Mouse (Mus musculus): ENCODE results near the gene Armc12. TPM values are rescaled to one million over a fixed set of nuclear protein-coding genes. Genes with fewer than 3 reads are reported as not detected.

Armc12 gene
- polyA plus RNA-seq, 1 experiment from 2014 or later = not detected

DNA sequence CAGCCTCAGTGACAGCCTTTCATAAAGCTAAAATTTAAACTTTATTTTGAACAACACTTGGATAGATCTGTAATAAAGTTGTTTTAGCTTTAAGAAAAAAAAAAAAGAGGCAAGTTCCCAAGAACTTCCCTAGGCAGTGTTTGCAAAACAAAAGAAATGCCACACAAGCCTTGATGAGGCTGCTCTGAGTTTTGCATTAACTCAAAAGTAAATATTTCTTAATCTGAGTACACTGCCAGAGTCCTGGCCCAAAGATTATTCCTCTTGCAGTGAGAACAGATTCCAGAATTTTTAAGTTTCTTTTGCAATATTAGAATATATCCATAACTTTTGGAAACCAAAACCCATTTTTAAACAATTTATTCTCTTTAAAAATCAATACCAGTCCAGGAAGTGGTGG lies 34.6 kb downstream of the Armc12 start:
- no peaks in the 10 kb centered on the region for H3K36me3 ChIP-seq (ENCODE audit: control insufficient read depth, insufficient read depth, low read length)
- no peak overlapping the region for H3K4me3 ChIP-seq (ENCODE audit: low read length)
- H3K27me3 ChIP-seq (replicated peaks; ENCODE audit: control insufficient read depth, insufficient read depth, low read length) = no peaks in the 10 kb centered on the region
- H3K4me1 ChIP-seq (ENCODE audit: control insufficient read depth, insufficient read depth, low read depth, low read length) = no peaks in the 10 kb centered on the region
- no peak overlapping the region for H3K27ac ChIP-seq (ENCODE audit: low read depth, low read length)
- no peaks in the 10 kb centered on the region for H3K9me3 ChIP-seq (ENCODE audit: control insufficient read depth, low read length)
- H3K4me2 ChIP-seq (ENCODE audit: low read length) = no peak overlapping the region
- no peak overlapping the region for H3K9ac ChIP-seq (ENCODE audit: low read depth, low read length)
- no peak for ATAC-seq

DNA sequence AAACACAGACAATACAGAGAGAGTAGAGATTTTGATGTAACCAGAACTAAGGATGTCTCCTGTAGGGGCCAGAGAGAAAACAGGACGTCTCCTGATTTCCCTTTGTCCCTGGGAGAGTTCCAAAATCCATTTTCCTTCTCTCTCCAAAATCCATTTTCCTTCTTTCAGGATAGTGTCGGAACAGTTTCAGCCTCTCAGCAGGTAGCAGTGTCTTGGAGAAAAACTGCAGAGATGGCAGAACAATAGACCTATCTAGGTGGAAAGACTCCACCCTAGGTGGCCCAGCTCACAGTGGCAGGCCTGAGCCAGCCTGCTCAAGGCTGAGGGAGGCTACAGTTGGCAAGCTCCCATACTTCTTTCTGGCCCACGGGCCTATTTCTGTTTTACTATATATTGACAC lies 36.9 kb downstream of the Armc12 start:
- no peaks in the 10 kb centered on the region for H3K4me1 ChIP-seq (ENCODE audit: control insufficient read depth, insufficient read depth, low read depth, low read length)
- no peak overlapping the region for H3K4me3 ChIP-seq (ENCODE audit: low read length)
- H3K36me3 ChIP-seq (ENCODE audit: control insufficient read depth, insufficient read depth, low read length) = no peaks in the 10 kb centered on the region
- no peak overlapping the region for H3K9ac ChIP-seq (ENCODE audit: low read depth, low read length)
- H3K27ac ChIP-seq (ENCODE audit: low read depth, low read length) = no peak overlapping the region
- 27% methylated on average over 3 of the region's 3 CpGs for WGBS
- H3K9me3 ChIP-seq (ENCODE audit: control insufficient read depth, low read length) = no peaks in the 10 kb centered on the region
- no peaks in the 10 kb centered on the region; the same call in 1 of the 2 replicates for H3K27me3 ChIP-seq (replicated peaks; ENCODE audit: control insufficient read depth, insufficient read depth, low read length)
- ATAC-seq = no peak
- no peak overlapping the region for H3K4me2 ChIP-seq (ENCODE audit: low read length)

DNA sequence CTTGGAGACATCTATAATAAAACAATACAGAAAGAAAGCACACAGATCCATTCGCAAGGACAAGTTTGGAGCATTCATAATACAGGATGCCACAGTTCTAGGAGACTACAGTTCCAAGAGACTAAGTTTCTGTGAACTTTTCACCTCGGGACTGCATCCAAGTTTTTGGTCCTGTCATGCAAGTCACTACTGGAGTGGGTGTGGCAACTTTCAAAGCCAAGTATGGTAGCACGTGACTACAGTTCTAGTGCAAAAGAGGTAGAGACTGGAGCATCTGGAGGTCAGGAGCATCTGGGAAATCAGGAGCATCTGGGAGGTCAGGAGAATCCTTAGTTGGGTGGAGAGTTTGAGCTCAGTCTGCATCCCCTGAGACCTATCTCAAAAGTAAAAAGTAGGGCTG lies 41.3 kb downstream of the Armc12 start:
- H3K4me3 ChIP-seq (ENCODE audit: low read length) = no peak overlapping the region
- H3K9ac ChIP-seq (ENCODE audit: low read depth, low read length) = no peak overlapping the region
- H3K27me3 ChIP-seq (replicated peaks; ENCODE audit: control insufficient read depth, insufficient read depth, low read length) = no peaks in the 10 kb centered on the region; the same call in 1 of the 2 replicates
- no peaks in the 10 kb centered on the region for H3K9me3 ChIP-seq (ENCODE audit: control insufficient read depth, low read length)
- H3K4me1 ChIP-seq (ENCODE audit: control insufficient read depth, insufficient read depth, low read depth, low read length) = no peaks in the 10 kb centered on the region
- H3K36me3 ChIP-seq (ENCODE audit: control insufficient read depth, insufficient read depth, low read length) = no peaks in the 10 kb centered on the region
- no peak overlapping the region for H3K27ac ChIP-seq (ENCODE audit: low read depth, low read length)
- no peak for ATAC-seq
- 79% methylated on average over 3 of the region's 3 CpGs for WGBS
- no peak overlapping the region for H3K4me2 ChIP-seq (ENCODE audit: low read length)

DNA sequence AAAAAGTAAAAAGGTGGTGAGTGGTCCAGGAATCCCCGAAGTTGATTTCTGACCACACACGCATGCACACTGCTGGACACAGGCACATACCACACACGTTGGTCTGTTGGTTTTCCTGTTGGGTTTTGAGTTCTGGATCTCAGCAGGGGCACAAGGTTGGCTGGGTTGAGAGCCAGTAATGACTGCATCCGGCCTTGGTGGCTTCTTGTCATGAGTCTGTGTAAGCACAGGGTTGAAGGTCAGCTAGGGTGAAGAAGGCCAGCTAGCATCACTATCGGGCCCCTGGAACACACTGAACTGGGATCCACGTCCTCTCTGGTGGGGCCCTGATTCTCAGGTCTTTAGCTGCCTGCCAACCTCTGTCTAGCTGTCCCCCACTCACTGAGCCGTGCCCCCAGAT lies 41.9 kb downstream of the Armc12 start:
- Histone ChIP-seq H3K27me3 (replicated peaks; ENCODE audit: control insufficient read depth, insufficient read depth, low read length) (no peaks in the 10 kb centered on the region; the same call in 1 of the 2 replicates), H3K9me3 (ENCODE audit: control insufficient read depth, low read length) (no peaks in the 10 kb centered on the region), H3K4me2 (ENCODE audit: low read length) (no peak overlapping the region), H3K27ac (ENCODE audit: low read depth, low read length) (no peak overlapping the region), H3K4me3 (ENCODE audit: low read length) (no peak overlapping the region), H3K9ac (ENCODE audit: low read depth, low read length) (no peak overlapping the region), H3K36me3 (ENCODE audit: control insufficient read depth, insufficient read depth, low read length) (no peaks in the 10 kb centered on the region), H3K4me1 (ENCODE audit: control insufficient read depth, insufficient read depth, low read depth, low read length) (peaks cover 4% of the 10 kb centered on the region; the same call in 1 of the 2 replicates)
- 84% methylated on average over 7 of the region's 7 CpGs for WGBS
- no peak for ATAC-seq

DNA sequence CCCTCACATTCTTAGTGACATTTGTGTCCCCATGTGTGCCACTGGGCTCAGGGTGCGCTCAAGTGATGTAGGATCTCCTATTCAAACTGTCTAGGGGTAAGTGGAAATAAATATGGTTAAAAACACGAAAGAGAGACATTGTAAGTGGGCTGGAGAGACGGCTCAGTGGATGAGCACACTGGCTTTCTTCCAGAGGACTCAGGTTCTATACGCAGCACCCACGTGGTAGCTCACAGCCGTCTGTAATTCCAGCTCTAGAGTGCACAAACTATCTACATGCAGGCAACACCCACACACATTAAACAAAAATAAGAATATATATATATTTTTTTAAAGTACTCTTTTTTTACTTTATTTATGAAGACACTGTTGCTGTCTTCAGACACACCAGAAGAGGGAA lies 42.3 kb downstream of the Armc12 start:
- no peak for ATAC-seq
- Histone ChIP-seq H3K27ac (ENCODE audit: low read depth, low read length) (no peak overlapping the region), H3K27me3 (replicated peaks; ENCODE audit: control insufficient read depth, insufficient read depth, low read length) (no peaks in the 10 kb centered on the region; the same call in 1 of the 2 replicates), H3K9ac (ENCODE audit: low read depth, low read length) (no peak overlapping the region), H3K9me3 (ENCODE audit: control insufficient read depth, low read length) (no peaks in the 10 kb centered on the region), H3K4me3 (ENCODE audit: low read length) (no peak overlapping the region), H3K4me1 (ENCODE audit: control insufficient read depth, insufficient read depth, low read depth, low read length) (peaks cover 4% of the 10 kb centered on the region; the same call in 1 of the 2 replicates), H3K36me3 (ENCODE audit: control insufficient read depth, insufficient read depth, low read length) (no peaks in the 10 kb centered on the region), H3K4me2 (ENCODE audit: low read length) (no peak overlapping the region)
- WGBS = 86% methylated on average over 6 of the region's 6 CpGs

DNA sequence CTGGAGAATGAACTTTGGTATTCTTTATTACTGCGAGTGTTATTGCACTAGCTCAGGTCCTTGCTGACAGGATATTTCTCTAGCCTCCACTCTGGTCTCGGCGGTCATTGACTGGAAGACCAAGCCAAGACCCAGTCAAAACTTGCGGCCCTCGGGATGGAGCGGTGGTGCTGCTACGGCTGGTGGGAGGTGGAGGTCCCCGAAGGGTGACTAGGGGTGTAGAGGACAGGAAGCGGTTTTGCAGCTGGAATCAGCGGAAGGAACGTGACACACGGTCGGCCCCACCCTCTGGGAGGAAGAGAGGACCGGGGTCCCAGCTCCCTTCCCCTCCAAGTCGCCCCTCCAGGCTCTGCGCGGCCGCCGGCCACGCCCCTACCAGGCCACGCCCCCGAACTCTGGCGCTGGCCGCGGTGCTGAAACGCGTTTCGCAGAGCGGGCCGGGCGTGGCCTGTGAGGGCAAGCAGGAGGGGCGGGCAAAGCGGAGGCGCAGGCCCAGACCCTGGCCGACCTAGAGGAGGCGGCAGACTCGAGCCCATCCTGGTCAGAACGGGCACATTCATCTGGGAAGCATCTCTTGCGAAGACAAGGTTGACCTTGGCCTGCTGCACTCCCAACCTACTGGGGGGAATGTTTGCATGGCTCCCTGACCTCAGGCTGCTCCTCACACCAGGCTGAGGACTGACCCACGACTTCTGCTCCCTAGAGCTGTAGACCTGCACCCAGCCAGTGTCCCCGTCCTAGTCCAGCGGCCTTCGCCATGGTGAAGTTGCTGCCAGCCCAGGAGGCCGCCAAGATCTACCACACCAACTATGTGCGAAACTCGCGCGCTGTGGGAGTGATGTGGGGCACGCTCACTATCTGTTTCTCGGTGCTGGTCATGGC lies 44.9 kb downstream of the Armc12 start, which contains the start of gene Lhfpl5:
Gene Lhfpl5 (plus strand): TSS at position 398 of the 882 bp plus-strand sequence.
- peak within 1 kb of the TSS; percentile 33 for H3K4me3 ChIP-seq (ENCODE audit: low read length)
- peaks cover 4% of the 10 kb centered on the region; the same call in 1 of the 2 replicates for H3K4me1 ChIP-seq (ENCODE audit: control insufficient read depth, insufficient read depth, low read depth, low read length)
- H3K36me3 ChIP-seq (ENCODE audit: control insufficient read depth, insufficient read depth, low read length) = no peaks in the 10 kb centered on the region
- whole genome bisulfite sequencing = 17% methylated on average over 47 of the region's 50 CpGs
- H3K9ac ChIP-seq (ENCODE audit: low read depth, low read length) = peak within 1 kb of the TSS; percentile 47
- no peaks in the 10 kb centered on the region for H3K9me3 ChIP-seq (ENCODE audit: control insufficient read depth, low read length)
- no peak within 1 kb of the TSS for H3K27ac ChIP-seq (ENCODE audit: low read depth, low read length)
- H3K4me2 ChIP-seq (ENCODE audit: low read length) = peak within 1 kb of the TSS; percentile 57
- peak; percentile 80 for ATAC-seq
- H3K27me3 ChIP-seq (replicated peaks; ENCODE audit: control insufficient read depth, insufficient read depth, low read length) = no peaks in the 10 kb centered on the region; the same call in 1 of the 2 replicates

DNA sequence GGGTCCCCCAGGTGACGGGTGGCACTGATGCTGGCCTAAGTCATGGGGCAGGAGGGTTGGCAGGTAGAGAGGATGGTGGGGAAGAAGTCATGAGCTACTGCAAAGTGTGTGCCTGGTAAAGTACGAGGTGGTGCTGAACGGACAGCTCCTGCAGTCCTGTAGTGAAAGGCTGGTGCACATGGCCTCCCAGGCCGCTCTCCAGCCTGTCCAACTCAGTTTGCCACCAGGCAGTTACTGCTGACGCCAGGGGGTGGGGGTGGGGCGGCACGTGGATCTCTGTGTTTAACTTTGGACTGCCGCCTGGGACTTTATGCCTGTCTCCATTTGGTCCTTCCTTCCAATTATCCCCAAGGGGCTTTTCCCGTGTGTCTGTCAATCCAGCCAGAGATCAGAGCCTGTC lies 49.8 kb downstream of the Armc12 start:
- H3K9ac ChIP-seq (ENCODE audit: low read depth, low read length) = no peak overlapping the region
- H3K27ac ChIP-seq (ENCODE audit: low read depth, low read length) = no peak overlapping the region
- no peaks in the 10 kb centered on the region for H3K9me3 ChIP-seq (ENCODE audit: control insufficient read depth, low read length)
- H3K36me3 ChIP-seq (ENCODE audit: control insufficient read depth, insufficient read depth, low read length) = no peaks in the 10 kb centered on the region
- WGBS = 5% methylated on average over 9 of the region's 9 CpGs
- no peak overlapping the region for H3K4me2 ChIP-seq (ENCODE audit: low read length)
- peaks cover 4% of the 10 kb centered on the region; the same call in 1 of the 2 replicates for H3K4me1 ChIP-seq (ENCODE audit: control insufficient read depth, insufficient read depth, low read depth, low read length)
- no peaks in the 10 kb centered on the region for H3K27me3 ChIP-seq (replicated peaks; ENCODE audit: control insufficient read depth, insufficient read depth, low read length)
- ATAC-seq = no peak
- no peak overlapping the region for H3K4me3 ChIP-seq (ENCODE audit: low read length)

DNA sequence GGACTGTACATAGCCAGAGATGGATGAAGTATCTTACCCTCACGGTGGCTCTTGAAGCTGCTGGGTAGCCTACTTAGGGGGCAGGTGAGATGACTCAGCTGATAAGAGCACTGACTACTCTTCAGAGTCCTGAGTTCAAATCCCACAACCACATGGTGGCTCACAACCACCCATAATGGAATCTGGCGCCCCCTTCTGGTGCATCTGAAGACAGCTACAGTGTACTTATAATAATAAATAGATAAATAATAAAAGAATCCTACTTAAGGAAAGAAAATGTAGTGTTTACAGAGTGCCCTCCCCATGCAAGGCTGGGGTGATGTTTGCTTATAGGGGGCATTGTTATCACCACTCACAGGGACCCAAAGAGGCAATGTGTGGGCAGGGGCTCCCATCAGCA lies 50.5 kb downstream of the Armc12 start:
- no peak for ATAC-seq
- H3K27me3 ChIP-seq (replicated peaks; ENCODE audit: control insufficient read depth, insufficient read depth, low read length) = no peaks in the 10 kb centered on the region
- H3K9me3 ChIP-seq (ENCODE audit: control insufficient read depth, low read length) = no peaks in the 10 kb centered on the region
- H3K4me2 ChIP-seq (ENCODE audit: low read length) = no peak overlapping the region
- H3K27ac ChIP-seq (ENCODE audit: low read depth, low read length) = no peak overlapping the region
- H3K4me3 ChIP-seq (ENCODE audit: low read length) = no peak overlapping the region
- peaks cover 4% of the 10 kb centered on the region; the same call in 1 of the 2 replicates for H3K4me1 ChIP-seq (ENCODE audit: control insufficient read depth, insufficient read depth, low read depth, low read length)
- H3K36me3 ChIP-seq (ENCODE audit: control insufficient read depth, insufficient read depth, low read length) = no peaks in the 10 kb centered on the region
- H3K9ac ChIP-seq (ENCODE audit: low read depth, low read length) = no peak overlapping the region
- WGBS = 62% methylated on average over 2 of the region's 2 CpGs

DNA sequence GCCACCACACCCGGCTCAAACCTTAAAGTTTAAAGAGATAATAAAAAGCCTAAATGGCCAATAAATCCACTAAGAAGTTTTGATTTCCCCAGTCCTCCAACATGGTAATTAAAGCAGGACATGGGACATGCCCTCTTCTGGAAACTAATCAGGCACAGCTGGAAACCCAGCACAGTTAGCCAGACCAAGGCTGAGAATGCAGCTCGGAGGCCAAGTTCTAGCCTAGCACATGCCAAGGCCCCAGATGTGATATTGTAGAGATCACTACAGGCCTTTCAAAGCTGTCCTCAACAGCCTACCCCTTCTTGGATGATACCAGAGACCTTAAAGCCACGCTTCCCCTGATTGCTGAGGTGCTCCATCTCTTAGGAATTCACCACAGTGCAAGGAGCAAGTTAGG lies 55.9 kb downstream of the Armc12 start:
- Histone ChIP-seq H3K27me3 (replicated peaks; ENCODE audit: control insufficient read depth, insufficient read depth, low read length) (no peaks in the 10 kb centered on the region), H3K4me2 (ENCODE audit: low read length) (no peak overlapping the region), H3K9me3 (ENCODE audit: control insufficient read depth, low read length) (no peaks in the 10 kb centered on the region), H3K27ac (ENCODE audit: low read depth, low read length) (no peak overlapping the region), H3K36me3 (ENCODE audit: control insufficient read depth, insufficient read depth, low read length) (peaks cover 16% of the 10 kb centered on the region), H3K4me1 (ENCODE audit: control insufficient read depth, insufficient read depth, low read depth, low read length) (no peaks in the 10 kb centered on the region), H3K4me3 (ENCODE audit: low read length) (no peak overlapping the region), H3K9ac (ENCODE audit: low read depth, low read length) (no peak overlapping the region)
- WGBS = 84% methylated on average over 3 of the region's 3 CpGs
- ATAC-seq = no peak
